Mouse (Mus musculus) MEL (cell line): ENCODE data around the gene Itgb6. TPM values are rescaled to one million over a fixed set of nuclear protein-coding genes. Genes with fewer than 3 reads are reported as not detected.

Experiments used
- DNase-seq: peaks from one replicate; pipeline ENCODE4 v3.0.0; 2011; ENCODE audit warnings: low read depth, low spot score
- H3K27ac ChIP-seq: 2 replicates; pipeline ENCODE4 v1.5.1; 2012; ENCODE audit warnings: low read depth, mild to moderate bottlenecking, control low read depth, low read length, moderate library complexity; ENCODE audit not compliant: control insufficient read depth
- H3K27me3 ChIP-seq, 2 experiments: fragments of 150-350 bp in 1 of 2; sonication (generic) in 1 of 2; 2 replicates each; pipeline ENCODE4 v1.6.1; 2012; ENCODE audit warnings: low read length in 2 of 2, mild to moderate bottlenecking in 2 of 2, improper control_type of control experiment in 1 of 2, moderate library complexity in 1 of 2; ENCODE audit not compliant: insufficient read depth in 2 of 2, control insufficient read depth in 1 of 2
- H3K36me3 ChIP-seq, 2 experiments: 2 replicates each; pipeline ENCODE4 v1.6.1; 2012 to 2014; ENCODE audit warnings: low read length in 2 of 2, improper control_type of control experiment in 1 of 2, inconsistent platforms in 1 of 2, mild to moderate bottlenecking in 1 of 2; ENCODE audit not compliant: insufficient read depth in 2 of 2, control insufficient read depth in 1 of 2
- H3K4me1 ChIP-seq, 2 experiments: fragments of 150-350 bp in 1 of 2; sonication (generic) in 1 of 2; 2 replicates each; pipeline ENCODE4 v1.6.1; 2012; ENCODE audit warnings: low read length in 2 of 2, improper control_type of control experiment in 1 of 2, mild to moderate bottlenecking in 1 of 2; ENCODE audit not compliant: insufficient read depth in 2 of 2, control insufficient read depth in 1 of 2
- H3K4me3 ChIP-seq, 2 experiments: fragments of 150-350 bp in 1 of 2; sonication (generic) in 1 of 2; 2 replicates each; pipeline ENCODE4 v1.5.1; 2012; ENCODE audit warnings: low read depth in 2 of 2, low read length in 2 of 2, mild to moderate bottlenecking in 2 of 2, moderate library complexity in 2 of 2, control low read depth in 1 of 2, improper control_type of control experiment in 1 of 2; ENCODE audit not compliant: control insufficient read depth in 1 of 2, insufficient read depth in 1 of 2
- H3K79me2 ChIP-seq: 2 replicates; pipeline ENCODE4 v1.6.1; 2012; ENCODE audit warnings: mild to moderate bottlenecking, low read length, moderate library complexity; ENCODE audit not compliant: control insufficient read depth, poor library complexity, insufficient read depth
- H3K9ac ChIP-seq: 2 replicates; pipeline ENCODE4 v1.6.1; 2012; ENCODE audit warnings: low read depth, mild to moderate bottlenecking, control low read depth, low read length, moderate library complexity; ENCODE audit not compliant: control insufficient read depth, poor library complexity, severe bottlenecking
- H3K9me3 ChIP-seq: fragments of 150-350 bp; sonication (generic); replicated peaks from 2 replicates; pipeline ENCODE4 v1.6.1; 2012; ENCODE audit warnings: mild to moderate bottlenecking, low read length, improper control_type of control experiment, moderate library complexity; ENCODE audit not compliant: insufficient read depth
- CHD2 ChIP-seq: IDR thresholded peaks from 2 replicates; pipeline ENCODE4 v1.6.1; 2011; ENCODE audit warnings: low read length, improper control_type of control experiment
- E2F4 ChIP-seq: IDR thresholded peaks from 2 replicates; pipeline ENCODE4 v1.6.1; 2011; ENCODE audit warnings: low read depth, low read length, improper control_type of control experiment, borderline replicate concordance
- GABPA ChIP-seq: IDR thresholded peaks from 2 replicates; pipeline ENCODE4 v1.6.1; 2012; ENCODE audit warnings: low read depth, mild to moderate bottlenecking, inconsistent platforms, low read length, improper control_type of control experiment, moderate library complexity
- JUND ChIP-seq: IDR thresholded peaks from 2 replicates; pipeline ENCODE4 v1.6.1; 2011; ENCODE audit warnings: low read depth, mild to moderate bottlenecking, improper control_type of control experiment, low read length
- MAFK ChIP-seq: IDR thresholded peaks from 2 replicates; pipeline ENCODE4 v1.6.1; 2011; ENCODE audit warnings: low read depth, mild to moderate bottlenecking, low read length, improper control_type of control experiment, borderline replicate concordance
- MAX ChIP-seq: IDR thresholded peaks from 2 replicates; pipeline ENCODE4 v1.6.1; 2011; ENCODE audit warnings: low read length, improper control_type of control experiment
- RAD21 ChIP-seq: IDR thresholded peaks from 2 replicates; pipeline ENCODE4 v1.6.1; 2011; ENCODE audit warnings: mild to moderate bottlenecking, low read depth, low read length, improper control_type of control experiment
- SMC3 ChIP-seq: IDR thresholded peaks from 2 replicates; pipeline ENCODE4 v1.6.1; 2011; ENCODE audit warnings: low read depth, low read length, improper control_type of control experiment
- TAL1 ChIP-seq: IDR thresholded peaks from 2 replicates; pipeline ENCODE4 v1.6.1; 2012; ENCODE audit warnings: mild to moderate bottlenecking, inconsistent platforms, low read length, moderate library complexity, mixed read lengths
- TCF12 ChIP-seq: IDR thresholded peaks from 2 replicates; pipeline ENCODE4 v1.6.1; 2014; ENCODE audit warnings: low read depth, mild to moderate bottlenecking, inconsistent platforms, low read length, improper control_type of control experiment, moderate library complexity
- USF2 ChIP-seq, 2 experiments: IDR thresholded peaks; 2 replicates each; pipeline ENCODE4 v1.6.1; 2011 to 2012; ENCODE audit warnings: improper control_type of control experiment in 2 of 2, low read length in 2 of 2, borderline replicate concordance in 1 of 2, inconsistent platforms in 1 of 2, low read depth in 1 of 2, mild to moderate bottlenecking in 1 of 2; ENCODE audit not compliant: insufficient read depth in 1 of 2
- ZC3H11A ChIP-seq: IDR thresholded peaks from 2 replicates; pipeline ENCODE4 v1.6.1; 2012; ENCODE audit warnings: low read depth, mild to moderate bottlenecking, inconsistent platforms, low read length, improper control_type of control experiment
- ZNF384 ChIP-seq: IDR thresholded peaks from 2 replicates; pipeline ENCODE4 v1.6.1; 2012; ENCODE audit warnings: low read depth, mild to moderate bottlenecking, inconsistent platforms, low read length, improper control_type of control experiment
- polyA plus RNA-seq, 2 experiments: library from polyadenylated mRNA; stranded (reverse) in 1 of 2; unstranded in 1 of 2; fragments of >175 nt in 1 of 2; fragments of >200 nt in 1 of 2; gene quantifications; 2 replicates each; pipeline versions ENCODE4 v1.2.1 to v1.2.4; 2012; ENCODE audit warnings: low replicate concordance in 2 of 2, low read depth in 1 of 2; ENCODE audit not compliant: insufficient read length in 2 of 2, insufficient read depth in 1 of 2, missing spikeins in 1 of 2
- total RNA-seq: library from RNA; depleted of rRNA; stranded (reverse); fragments of 300-350 nt; gene quantifications from 2 replicates; pipeline ENCODE4 v1.2.3, GENCODE M21; 2012

Itgb6 gene
- total and polyA plus RNA-seq, 3 experiments: not detected

DNA sequence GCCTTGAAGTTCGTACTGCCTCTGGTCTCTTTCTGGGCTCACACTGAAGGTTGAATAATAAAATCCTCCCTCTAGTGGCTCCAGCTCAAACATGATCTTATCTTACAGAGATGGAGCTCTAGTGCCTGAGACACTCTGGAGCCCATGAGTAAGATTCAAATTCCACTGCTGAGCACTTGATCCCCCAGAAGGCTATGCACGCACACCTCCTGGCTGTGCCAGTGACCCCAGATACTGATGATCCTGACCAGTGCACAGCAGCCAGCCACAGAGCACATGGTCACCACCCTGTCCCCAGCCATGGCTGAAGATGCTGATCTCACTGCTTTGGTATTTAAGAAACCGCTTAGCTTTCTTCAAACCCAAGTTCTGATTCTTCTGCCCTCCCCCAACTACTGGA, 25.1 kb upstream of the Itgb6 start:
- H3K4me1 ChIP-seq: no peaks in the 10 kb centered on the region
- no peak overlapping the region for H3K27ac ChIP-seq
- no peaks in the 10 kb centered on the region for H3K9me3 ChIP-seq
- DNase-seq: no peak
- H3K79me2 ChIP-seq: no peaks in the 10 kb centered on the region
- no peak overlapping the region for H3K9ac ChIP-seq
- TF ChIP-seq E2F4: no peak
- no peak for TF ChIP-seq GABPA
- no peak for TF ChIP-seq TAL1
- no peak for TF ChIP-seq JUND
- TF ChIP-seq RAD21: no peak
- TF ChIP-seq ZC3H11A: no peak
- no peak for TF ChIP-seq SMC3
- TF ChIP-seq MAFK: no peak
- TF ChIP-seq TCF12: no peak
- TF ChIP-seq CHD2: no peak
- no peak for TF ChIP-seq USF2 (IDR thresholded peaks at IDR 0.05; ENCODE audit: borderline replicate concordance in 1 of 2, insufficient read depth in 1 of 2, low read depth in 1 of 2, low read length in 2 of 2)
- TF ChIP-seq ZNF384: no peak
- TF ChIP-seq MAX: no peak
- H3K4me3 ChIP-seq: no peak overlapping the region
- H3K36me3 ChIP-seq: no peaks in the 10 kb centered on the region
- no peaks in the 10 kb centered on the region for H3K27me3 ChIP-seq

DNA sequence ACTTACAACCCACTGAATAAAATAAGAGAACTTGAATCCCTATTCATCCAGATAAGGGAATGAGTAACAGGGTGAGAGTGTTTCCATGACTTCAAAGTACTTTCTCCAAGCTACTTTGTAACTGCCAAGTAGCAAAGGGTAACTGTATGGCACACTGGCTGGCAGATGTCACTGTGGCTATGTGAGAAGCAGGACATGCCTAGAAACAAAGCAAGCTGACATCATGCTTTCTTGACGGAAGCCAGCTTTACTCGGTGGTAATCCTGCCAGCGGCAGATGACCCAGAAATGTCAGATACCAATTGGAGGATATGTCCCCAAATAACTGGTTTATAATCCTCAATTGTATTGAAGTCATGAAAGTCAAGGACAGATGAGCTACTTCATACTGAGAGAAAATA, 22.2 kb upstream of the Itgb6 start:
- no peak for DNase-seq
- peaks cover 0 to 5% of the 10 kb centered on the region in 2 experiments; a peak in 2 of 4 replicates for H3K27me3 ChIP-seq
- no peak overlapping the region for H3K9ac ChIP-seq
- no peak for TF ChIP-seq ZNF384
- H3K9me3 ChIP-seq: no peaks in the 10 kb centered on the region
- H3K27ac ChIP-seq: no peak overlapping the region
- no peaks in the 10 kb centered on the region for H3K4me1 ChIP-seq
- no peaks in the 10 kb centered on the region for H3K36me3 ChIP-seq
- no peaks in the 10 kb centered on the region for H3K79me2 ChIP-seq
- no peak overlapping the region for H3K4me3 ChIP-seq

DNA sequence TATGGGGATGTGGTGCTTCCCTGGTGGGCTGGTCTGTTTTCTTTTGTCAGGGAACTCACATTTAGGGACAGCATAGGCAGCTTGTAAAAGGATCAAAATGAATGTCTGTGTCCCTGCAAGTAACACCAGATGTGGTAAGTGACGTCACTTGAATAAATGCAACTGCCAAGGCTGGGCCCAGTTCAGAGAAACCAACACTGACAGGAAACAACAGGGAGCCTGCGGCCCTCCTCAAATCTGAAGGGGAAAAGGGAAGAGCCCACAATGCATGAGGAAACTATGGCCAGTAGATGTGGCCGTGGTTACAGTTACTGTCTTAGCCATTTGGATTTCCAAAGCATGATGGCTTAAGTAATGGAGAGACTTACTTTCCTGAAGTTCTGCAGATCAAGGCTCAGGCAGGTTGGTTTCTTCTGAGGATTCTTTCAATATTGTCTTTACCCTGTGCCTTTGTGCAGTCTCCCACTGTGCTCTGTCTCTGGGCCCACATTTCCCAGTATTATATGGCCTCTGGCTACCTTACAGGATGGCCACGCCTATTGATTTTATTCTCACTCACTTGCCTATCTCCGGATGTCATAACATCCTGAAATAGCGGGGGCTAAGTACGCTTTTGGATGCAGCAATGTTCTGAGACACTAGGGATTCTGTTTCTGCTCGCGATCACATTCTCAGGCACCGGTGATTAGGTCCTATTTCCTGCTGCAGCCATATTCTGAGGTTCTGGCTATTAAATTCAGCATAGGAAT, 17.1 kb upstream of the Itgb6 start:
- TF ChIP-seq MAX: no peak
- H3K4me1 ChIP-seq: no peaks in the 10 kb centered on the region
- H3K79me2 ChIP-seq: no peaks in the 10 kb centered on the region
- peaks cover 0 to 5% of the 10 kb centered on the region in 2 experiments; a peak in 2 of 4 replicates for H3K27me3 ChIP-seq
- no peaks in the 10 kb centered on the region for H3K36me3 ChIP-seq
- no peaks in the 10 kb centered on the region for H3K9me3 ChIP-seq
- no peak overlapping the region for H3K27ac ChIP-seq
- no peak overlapping the region for H3K9ac ChIP-seq
- no peak for DNase-seq
- H3K4me3 ChIP-seq: no peak overlapping the region
